Mouse (Mus musculus) layer of hippocampus, postnatal 25 days (tissue): ENCODE results near the gene Padi3. TPM values are rescaled to one million over a fixed set of nuclear protein-coding genes. Genes with fewer than 3 reads are reported as not detected.

Experiments used
- DNase-seq, 2 experiments: peaks; one replicate each; pipeline ENCODE4 v3.0.0; 2022; ENCODE audit warnings: mixed read lengths in 2 of 2, low spot score in 1 of 2; ENCODE audit errors: extremely low spot score in 1 of 2
- total RNA-seq, 2 experiments: library from RNA; stranded (reverse); gene quantifications; 2 replicates each; pipeline ENCODE4 v1.2.3; 2021

Padi3 gene
- total RNA-seq, 2 experiments from 2014 or later, result not detected

- no peak for DNase-seq
These were observed 69.0 kb downstream of the Padi3 start for GRCm38 (mm10) chr4:140741401-140741800.

GRCm38 (mm10) chr4:140740655-140741054 lies 69.8 kb downstream of the Padi3 start:
- DNase-seq, result no peak

Other genes starting within 250 kb of the Padi3 start
- 10 to 100 TPM; 43.4 to 46.6 TPM for gene Arhgef10l, start 144.6 kb downstream of the Padi3 start, total RNA-seq
- 10 to 100 TPM; 87.9 to 88.8 TPM for gene Rcc2, start 110.1 kb downstream of the Padi3 start, total RNA-seq
- not detected for gene Padi6, start 68.0 kb downstream of the Padi3 start, total RNA-seq
- not detected for gene Padi4, start 36.4 kb downstream of the Padi3 start, total RNA-seq
- gene Padi1, start 35.1 kb upstream of the Padi3 start, total RNA-seq, result not detected
- 10 to 100 TPM; 21.2 to 22.2 TPM for gene Padi2, start 95.7 kb upstream of the Padi3 start, total RNA-seq
- gene Sdhb, start 150.6 kb upstream of the Padi3 start, total RNA-seq, result 100 to 1,000 TPM; 182 to 190 TPM
- 100 to 1,000 TPM; 168 to 172 TPM for gene Atp13a2, start 176.2 kb upstream of the Padi3 start, total RNA-seq
- 1 to 10 TPM; 5.2 to 5.7 TPM for gene Mfap2, start 199.8 kb upstream of the Padi3 start, total RNA-seq
- 10 to 100 TPM; 46.3 to 73.9 TPM for gene Crocc, start 249.9 kb upstream of the Padi3 start, total RNA-seq